ENCODE assay signal across 27 mouse cellular contexts in genomic region chr5:106887303-106888071, GRCm38 (mm10). TPM values are rescaled to one million over a fixed set of nuclear protein-coding genes. Genes with fewer than 3 reads are reported as not detected.
DNase-seq lines count a peak whose midpoint lies in the region; ATAC-seq and TF ChIP-seq lines count a peak whose summit lies in the region.
"Had no signal": no experiment of that assay in that cellular context is flagged by ENCODE, and none has a peak within 500 bp of the region (broad histone marks: within the 10 kb centered on the region; RNA-seq: fewer than 3 reads in every experiment).

No protein-coding gene starts in this region.

- no peaks in the 10 kb centered on the region for H3K36me3 ChIP-seq in midbrain, embryonic 13.5 days
- no peaks in the 10 kb centered on the region for H3K36me3 ChIP-seq in stomach, postnatal 0 days (ENCODE audit: control insufficient read depth, insufficient read depth, low read length)
- no peaks in the 10 kb centered on the region for H3K36me3 ChIP-seq in midbrain, embryonic 14.5 days (ENCODE audit: control insufficient read depth, insufficient read depth, low read length)
- H3K36me3 ChIP-seq: embryonic facial prominence, embryonic 13.5 days; forebrain, embryonic 10.5 days; liver, embryonic 15.5 days; lung, embryonic 15.5 days; neural tube, embryonic 13.5 days had no signal

- no peak for TF ChIP-seq CTCF in brain, embryonic 14.5 days (IDR thresholded peaks at IDR 0.05; ENCODE audit: borderline replicate concordance, extremely low read depth, insufficient read depth, insufficient read length)
- TF ChIP-seq CTCF in stomach, postnatal 0 days (IDR thresholded peaks at IDR 0.05; ENCODE audit: low read depth), result no peak

- H3K4me2 ChIP-seq in midbrain, embryonic 13.5 days (replicated peaks), result no peak overlapping the region
- no peak overlapping the region for H3K4me2 ChIP-seq in stomach, postnatal 0 days (replicated peaks; ENCODE audit: low read depth)
- H3K4me2 ChIP-seq in midbrain, embryonic 14.5 days (ENCODE audit: low read length), result no peak overlapping the region
- H3K4me2 ChIP-seq: embryonic facial prominence, embryonic 13.5 days; liver, embryonic 15.5 days; lung, embryonic 15.5 days; neural tube, embryonic 13.5 days had no signal

- DNase-seq in 416B (ENCODE audit: low read depth), result peak; percentile 39
- DNase-seq in A20 (ENCODE audit: low read depth, low spot score), result peak; percentile 88
- peak; percentile 2 for DNase-seq in brain, embryonic 14.5 days (ENCODE audit: low read depth)
- no peak for DNase-seq in lung, postnatal 10 days
- no peak for DNase-seq in stomach, postnatal 0 days (ENCODE audit: low spot score)
- no peak for DNase-seq in midbrain, embryonic 14.5 days
- DNase-seq: adrenal gland, adult 2 months; cerebellum, adult 11 months; cerebellum, adult 9-10 months; cerebellum, postnatal 36 days; embryo, embryonic 11 days; heart, postnatal 14 days; kidney, adult 2 months; kidney, postnatal 4 days; layer of hippocampus, postnatal 36 days; left cerebral cortex, postnatal 4 days; lung, postnatal 36 days had no signal

- WGBS in midbrain, embryonic 13.5 days, result 83% methylated on average over 1 of the region's 1 CpGs
- 68% methylated on average over 1 of the region's 1 CpGs for WGBS in stomach, postnatal 0 days
- 82% methylated on average over 1 of the region's 1 CpGs for WGBS in midbrain, embryonic 14.5 days

- H3K9ac ChIP-seq in midbrain, embryonic 13.5 days (replicated peaks), result no peak overlapping the region
- H3K9ac ChIP-seq in stomach, postnatal 0 days (ENCODE audit: low read length), result no peak overlapping the region
- no peak overlapping the region for H3K9ac ChIP-seq in midbrain, embryonic 14.5 days (replicated peaks; ENCODE audit: low read length)
- H3K9ac ChIP-seq: embryonic facial prominence, embryonic 13.5 days; liver, embryonic 15.5 days; lung, embryonic 15.5 days; neural tube, embryonic 13.5 days had no signal

- no peaks in the 10 kb centered on the region for H3K27me3 ChIP-seq in midbrain, embryonic 13.5 days
- H3K27me3 ChIP-seq in stomach, postnatal 0 days (ENCODE audit: control insufficient read depth, insufficient read depth, low read length), result no peaks in the 10 kb centered on the region
- no peaks in the 10 kb centered on the region for H3K27me3 ChIP-seq in midbrain, embryonic 14.5 days (ENCODE audit: control insufficient read depth, insufficient read depth, low read length)
- H3K27me3 ChIP-seq: embryonic facial prominence, embryonic 13.5 days; liver, embryonic 15.5 days; lung, embryonic 15.5 days; neural tube, embryonic 13.5 days had no signal

- TF ChIP-seq POLR2A in brain, embryonic 14.5 days (IDR thresholded peaks at IDR 0.05; ENCODE audit: borderline replicate concordance, extremely low read depth, insufficient read depth, insufficient read length, poor library complexity, severe bottlenecking), result no peak

- H3K4me1 ChIP-seq in midbrain, embryonic 13.5 days (replicated peaks), result no peaks in the 10 kb centered on the region
- no peaks in the 10 kb centered on the region for H3K4me1 ChIP-seq in stomach, postnatal 0 days (replicated peaks; ENCODE audit: control insufficient read depth, insufficient read depth)
- H3K4me1 ChIP-seq in midbrain, embryonic 14.5 days (ENCODE audit: control insufficient read depth, insufficient read depth, low read length), result no peaks in the 10 kb centered on the region
- H3K4me1 ChIP-seq: embryonic facial prominence, embryonic 13.5 days; forebrain, embryonic 10.5 days; lung, embryonic 15.5 days had no signal

- ATAC-seq in megakaryocyte progenitor cell, adult 5-6 weeks (replicated peaks; ENCODE audit: poor library complexity), result peak; percentile 81
- ATAC-seq in midbrain, embryonic 13.5 days, result no peak
- no peak for ATAC-seq in stomach, postnatal 0 days (ENCODE audit: low FRiP score, low TSS enrichment)
- ATAC-seq in midbrain, embryonic 14.5 days (ENCODE audit: low FRiP score, low TSS enrichment), result no peak
- ATAC-seq: forebrain, embryonic 16.5 days; hindbrain, embryonic 16.5 days had no signal

- no peaks in the 10 kb centered on the region for H3K9me3 ChIP-seq in midbrain, embryonic 13.5 days
- H3K9me3 ChIP-seq in stomach, postnatal 0 days (ENCODE audit: control insufficient read depth, low read length), result no peaks in the 10 kb centered on the region
- no peaks in the 10 kb centered on the region for H3K9me3 ChIP-seq in midbrain, embryonic 14.5 days (ENCODE audit: control insufficient read depth, low read length)
- H3K9me3 ChIP-seq: embryonic facial prominence, embryonic 13.5 days; forebrain, embryonic 10.5 days; liver, embryonic 15.5 days; lung, embryonic 15.5 days; neural tube, embryonic 13.5 days had no signal

- no peak overlapping the region for H3K27ac ChIP-seq in midbrain, embryonic 13.5 days
- H3K27ac ChIP-seq in stomach, postnatal 0 days (replicated peaks), result no peak overlapping the region
- no peak overlapping the region for H3K27ac ChIP-seq in midbrain, embryonic 14.5 days (replicated peaks; ENCODE audit: low read depth, low read length)
- H3K27ac ChIP-seq: embryonic facial prominence, embryonic 13.5 days; forebrain, embryonic 10.5 days; liver, embryonic 15.5 days; lung, embryonic 15.5 days; neural tube, embryonic 13.5 days had no signal

- H3K4me3 ChIP-seq in midbrain, embryonic 13.5 days (replicated peaks), result no peak overlapping the region
- H3K4me3 ChIP-seq in stomach, postnatal 0 days (ENCODE audit: low read depth, low read length), result no peak overlapping the region
- no peak overlapping the region for H3K4me3 ChIP-seq in midbrain, embryonic 14.5 days (replicated peaks; ENCODE audit: low read depth, low read length)
- H3K4me3 ChIP-seq: embryonic facial prominence, embryonic 13.5 days; forebrain, embryonic 10.5 days; liver, embryonic 15.5 days; lung, embryonic 15.5 days; neural tube, embryonic 13.5 days had no signal

- no peak for TF ChIP-seq EP300 in stomach, postnatal 0 days (optimal IDR thresholded peaks at IDR 0.05)

RNA-seq across cellular contexts. Expression of gene Hfm1, which starts 38.6 kb away (rescaled TPM):
- polyA plus RNA-seq in brain, embryonic 14.5 days (2012; rRNA removed), result 7.1 and 7.3 TPM in 2 replicates
- total RNA-seq in megakaryocyte progenitor cell, adult 5-6 weeks (2015), result not detected in 2 replicates
- total RNA-seq in megakaryocyte progenitor cell, adult 5-6 weeks (2017), result 0.21 TPM in 1 of 2 replicates, not detected in the other
- polyA plus RNA-seq in midbrain, embryonic 13.5 days (2015; fragmentation: Nextera tagmentation; extraction: Ambion mirVana), result 6.8 and 7.6 TPM in 2 replicates
- polyA plus RNA-seq in stomach, postnatal 0 days (2015; fragmentation: Nextera tagmentation; extraction: Ambion mirVana), result 0.13 and 0.15 TPM in 2 replicates
- 7.9 and 9.2 TPM in 2 replicates for polyA plus RNA-seq in midbrain, embryonic 14.5 days (2014; fragmentation: Nextera tagmentation; extraction: Ambion mirVana)
- total RNA-seq: adrenal gland, adult 2 months; gastrocnemius, adult 8-10 months; heart, postnatal 14 days had no signal
- polyA plus RNA-seq: adrenal gland, adult 2 months; kidney, adult 2 months; liver, embryonic 15.5 days had no signal

Comparison
In these comparisons a context has a peak if more than half of its experiments do, and no peak if none do; other contexts are left out.
1. DNase-seq: peak in 416B (single experiment), A20 (single experiment) and brain, embryonic 14.5 days (single experiment); none in lung, postnatal 10 days (single experiment), stomach, postnatal 0 days (single experiment) and midbrain, embryonic 14.5 days (single experiment).